Mouse (Mus musculus): ENCODE measurements around the gene Rnf114. TPM values are rescaled to one million over a fixed set of nuclear protein-coding genes. Genes with fewer than 3 reads are reported as not detected.

Gene Rnf114
- polyA plus RNA-seq, 2 experiments from 2014 or later = 168 to 181 TPM

Other genes with a start within 250 kb of the Rnf114 start
- 10 to 100 TPM in 1 of 2 experiments, 1 to 10 TPM in 1; 7.9 to 11.6 TPM for gene B4galt5, start 143.5 kb upstream of the Rnf114 start, polyA plus RNA-seq (2017; shearing (Covaris generic))
- gene Slc9a8, start 70.9 kb upstream of the Rnf114 start, polyA plus RNA-seq (2017; shearing (Covaris generic)) = 10 to 100 TPM; 35.4 to 43.2 TPM
- 10 to 100 TPM in 1 of 2 experiments, 1 to 10 TPM in 1; 7.4 to 11.7 TPM for gene Spata2, start 242 bp downstream of the Rnf114 start, polyA plus RNA-seq (2017; shearing (Covaris generic))
- gene Snai1, start 45.5 kb downstream of the Rnf114 start, polyA plus RNA-seq (2017; shearing (Covaris generic)) = not detected
- 100 to 1,000 TPM; 308 to 398 TPM for gene Ube2v1, start 139.4 kb downstream of the Rnf114 start, polyA plus RNA-seq (2017; shearing (Covaris generic))
- not detected for gene Gm20431, start 168.9 kb downstream of the Rnf114 start, polyA plus RNA-seq (2017; shearing (Covaris generic))
- gene Cebpb, start 196.3 kb downstream of the Rnf114 start, polyA plus RNA-seq (2017; shearing (Covaris generic)) = 1 to 10 TPM in 1 of 2 experiments, under 1 TPM in 1; 0.32 to 2.6 TPM
- gene Tmem189, start 197.2 kb downstream of the Rnf114 start, polyA plus RNA-seq (2017; shearing (Covaris generic)) = 10 to 100 TPM; 12.6 to 13.5 TPM

All from activated CD4-positive, CD25-positive, alpha-beta regulatory T cell, adult 4 months (primary cell).